Mouse (Mus musculus) lung, adult 2 months (tissue): ENCODE measurements around the gene Dhh.

ENCODE experiments used
- CTCF ChIP-seq: fragments of 200-500 bp; IDR thresholded peaks from 2 replicates; pipeline ENCODE4 v1.5.1; 2011; ENCODE audit warnings: mild to moderate bottlenecking, low read length, control low read depth; ENCODE audit not compliant: insufficient read depth
- POLR2A ChIP-seq: fragments of 200-500 bp; IDR thresholded peaks from 2 replicates; pipeline ENCODE4 v1.6.1; 2011; ENCODE audit warnings: low read depth, mild to moderate bottlenecking, control low read depth, low read length, borderline replicate concordance; ENCODE audit errors: extremely low read depth

- TF ChIP-seq CTCF (no peak), POLR2A (no peak)
Measured at GRCm38 (mm10) chr15:98861701-98862410, 36.5 kb downstream of the Dhh start.
